Mouse (Mus musculus): Measurements from ENCODE around the gene Csnk1d.

Csnk1d gene

DNA sequence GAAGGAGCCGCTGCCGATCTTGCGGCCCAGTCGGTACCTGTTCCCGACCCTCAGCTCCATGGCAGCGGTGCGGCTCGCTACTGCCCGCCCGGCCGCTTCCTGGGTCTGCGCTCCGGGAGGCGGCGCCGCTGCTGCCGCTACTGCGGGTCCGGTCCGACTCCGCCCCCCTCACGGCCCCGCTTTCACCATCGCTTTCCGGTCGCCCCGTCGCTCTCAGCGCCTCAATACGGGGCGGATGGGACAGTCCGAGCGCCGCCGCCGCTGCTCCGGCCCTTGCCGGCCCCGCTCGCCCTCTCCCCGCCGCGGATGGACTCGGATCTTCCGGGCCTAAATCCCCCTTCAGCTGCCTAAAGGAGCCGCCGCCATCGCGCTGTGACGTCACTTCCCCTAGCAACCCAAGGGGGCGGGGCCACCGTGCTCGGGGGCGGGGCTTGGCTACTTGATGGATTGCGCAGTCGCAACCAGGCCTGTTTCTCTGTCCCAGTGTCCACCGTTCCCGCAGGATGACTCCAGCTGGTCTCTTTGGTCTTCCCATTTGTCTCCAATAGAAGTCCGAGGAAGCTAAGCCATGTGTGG is at the start of gene Csnk1d:
TSS of gene Csnk1d (minus strand) at position 380 of the 576 bp plus-strand sequence.
- peak; percentile 96 to 99 for DNase-seq (ENCODE audit: low spot score in 2 of 2)

DNA sequence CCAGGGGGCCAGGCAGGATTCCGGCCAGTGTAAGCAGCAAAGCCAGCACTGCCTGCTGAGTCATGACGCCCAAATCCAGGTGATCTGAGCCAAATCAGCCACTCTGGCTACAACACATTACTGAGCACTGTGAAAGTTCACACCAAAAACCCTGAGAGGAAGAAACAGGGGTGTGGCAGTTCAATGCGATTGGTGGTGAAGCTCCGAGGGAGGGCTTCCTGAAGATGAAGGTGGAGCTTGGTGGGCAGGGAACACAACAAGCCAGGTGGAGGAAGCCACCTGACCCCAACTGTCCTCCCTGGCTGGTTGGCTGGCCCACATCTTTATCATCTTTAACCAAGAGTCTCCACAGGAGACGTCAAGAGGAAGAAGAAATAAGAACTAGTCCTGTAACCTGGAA is 48.2 kb upstream of the Csnk1d start, which contains the start of gene Cd7:
TSS of gene Cd7 (minus strand) at position 117 of the 400 bp plus-strand sequence.
- DNase-seq (ENCODE audit: low spot score in 2 of 2), result no peak

GRCm38 (mm10) chr11:121038366-121039240 is 47.5 kb upstream of the Csnk1d start:
- no peak for DNase-seq (ENCODE audit: low spot score in 2 of 2)

DNA sequence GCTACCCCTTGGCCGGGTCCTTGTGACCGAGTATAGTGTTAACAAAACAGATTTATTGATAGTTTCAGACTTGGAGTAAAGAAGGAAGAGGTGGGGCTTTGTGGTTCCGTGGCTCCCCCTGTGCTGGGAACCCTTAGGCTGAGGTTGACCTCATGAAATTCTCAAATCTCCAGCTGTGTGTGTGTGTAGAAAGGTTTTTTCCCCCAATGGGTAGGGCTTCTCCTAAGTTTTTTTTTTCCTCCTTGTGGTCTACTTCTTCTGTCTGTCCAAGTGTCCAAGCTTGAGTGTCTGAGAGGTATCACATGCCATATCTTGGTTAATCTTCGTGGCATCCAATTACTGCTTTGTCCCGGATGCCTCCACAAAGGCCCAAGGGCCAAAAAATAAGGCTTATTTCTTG is 42.0 kb upstream of the Csnk1d start:
- DNase-seq (ENCODE audit: low spot score in 2 of 2), result no peak

GRCm38 (mm10) chr11:121027259-121027658 is 36.1 kb upstream of the Csnk1d start:
- DNase-seq (ENCODE audit: low spot score in 2 of 2), result no peak

GRCm38 (mm10) chr11:121024163-121024562 is 33.0 kb upstream of the Csnk1d start:
- DNase-seq (ENCODE audit: low spot score in 2 of 2), result no peak

DNA sequence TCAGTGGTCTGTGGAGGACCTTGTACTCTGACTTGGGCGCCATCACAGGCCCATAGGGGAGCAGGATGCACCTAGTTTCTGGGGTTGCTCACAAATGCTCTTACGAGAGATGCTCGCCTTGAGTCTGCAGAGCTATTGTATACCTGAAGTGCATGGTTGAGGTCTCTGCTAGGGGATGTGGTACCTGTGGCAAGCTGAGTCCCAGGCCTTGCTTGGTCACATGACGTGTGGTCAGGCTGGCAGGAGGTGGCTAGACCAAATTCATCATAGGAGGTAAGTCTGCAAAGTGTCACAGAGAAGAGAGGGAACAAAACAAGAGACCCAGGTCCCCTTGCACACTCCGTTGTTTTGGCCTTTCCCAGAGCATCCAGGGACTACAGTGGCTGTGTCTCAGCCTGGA is 28.4 kb upstream of the Csnk1d start:
- DNase-seq (ENCODE audit: low spot score in 2 of 2), result no peak

GRCm38 (mm10) chr11:121017703-121018102 is 26.6 kb upstream of the Csnk1d start:
- peak in 1 of 2 experiments; percentile 60 for DNase-seq (ENCODE audit: low spot score in 2 of 2)

DNA sequence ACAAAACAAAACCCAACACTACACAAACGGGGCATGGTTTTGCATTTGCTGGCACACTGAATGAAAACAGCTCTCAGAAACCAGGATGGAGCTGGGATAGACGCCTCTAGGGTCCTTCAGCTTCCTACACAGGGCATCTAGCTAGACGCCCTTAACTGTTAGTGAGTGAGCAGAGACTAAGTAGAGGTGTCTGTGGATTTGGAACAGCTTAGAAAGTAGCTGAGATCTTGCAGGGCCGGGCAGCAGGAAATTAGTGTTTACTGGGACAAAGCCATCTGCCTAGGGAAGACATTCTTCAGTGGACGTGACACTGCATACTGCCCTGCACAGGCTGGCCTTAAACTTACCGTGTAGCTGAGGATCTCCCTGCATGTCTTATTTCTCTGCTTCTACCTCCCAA is 24.3 kb upstream of the Csnk1d start:
- no peak for DNase-seq (ENCODE audit: low spot score in 2 of 2)

DNA sequence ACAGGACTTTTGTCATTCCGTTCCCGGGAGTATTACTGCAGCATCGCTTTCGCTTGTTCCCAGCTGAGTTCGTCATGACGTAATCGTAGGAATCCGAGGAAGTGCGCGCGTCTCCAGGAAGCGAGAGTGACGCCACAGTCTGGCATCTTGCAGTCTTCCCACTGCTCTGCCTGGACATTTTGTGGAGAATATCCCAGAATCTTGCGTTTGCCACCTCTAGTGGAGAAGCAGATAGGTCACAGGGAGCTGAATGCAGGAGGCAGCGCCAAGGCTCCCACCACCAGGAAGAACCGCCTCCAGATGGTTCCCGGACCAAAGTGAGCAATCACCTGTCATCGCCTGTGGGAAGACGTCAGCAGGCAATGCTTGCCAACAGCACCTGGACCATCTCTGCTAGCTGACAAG is 23.8 kb upstream of the Csnk1d start:
- DNase-seq (ENCODE audit: low spot score in 2 of 2), result peak in 1 of 2 experiments; percentile 22

- DNase-seq (ENCODE audit: low spot score in 2 of 2), result no peak
Observed at GRCm38 (mm10) chr11:121013656-121014055, 22.5 kb upstream of the Csnk1d start.

DNA sequence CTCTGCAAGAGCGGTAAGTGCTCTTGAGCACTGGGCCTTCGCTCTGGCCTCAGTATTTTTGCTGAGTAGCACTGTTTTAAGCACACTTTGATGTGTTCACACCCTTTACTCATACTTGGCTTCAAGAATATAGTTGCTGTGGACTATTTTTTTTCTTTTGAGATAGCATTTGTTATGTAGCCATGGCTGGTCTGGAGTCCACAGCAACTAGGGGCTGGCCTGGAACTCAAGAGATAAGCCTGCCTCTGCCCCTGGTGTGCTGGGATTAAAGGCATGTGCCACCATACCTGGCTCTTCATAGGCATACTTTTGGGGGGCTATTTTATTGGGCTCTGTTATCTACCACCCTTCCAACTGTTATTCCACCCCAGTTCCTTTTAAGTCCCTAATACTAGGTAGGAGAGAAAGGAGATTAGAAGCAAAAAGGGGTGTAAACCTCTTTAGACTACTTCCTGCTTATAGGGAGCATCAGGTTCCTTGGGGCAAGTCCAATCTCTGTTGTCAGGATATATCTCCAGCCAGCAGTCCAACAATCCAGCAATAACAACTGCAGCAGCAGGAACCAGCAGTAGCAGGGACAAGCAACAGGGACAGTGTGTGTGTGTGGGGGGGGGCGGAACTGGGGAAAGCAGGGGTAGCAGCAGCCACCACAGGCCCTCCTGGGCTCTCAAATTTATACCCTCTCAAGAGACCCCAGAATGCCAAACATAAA is 19.1 kb upstream of the Csnk1d start:
- no peak for DNase-seq (ENCODE audit: low spot score in 2 of 2)

GRCm38 (mm10) chr11:121006184-121006583 is 15.1 kb upstream of the Csnk1d start:
- no peak for DNase-seq (ENCODE audit: low spot score in 2 of 2)

DNA sequence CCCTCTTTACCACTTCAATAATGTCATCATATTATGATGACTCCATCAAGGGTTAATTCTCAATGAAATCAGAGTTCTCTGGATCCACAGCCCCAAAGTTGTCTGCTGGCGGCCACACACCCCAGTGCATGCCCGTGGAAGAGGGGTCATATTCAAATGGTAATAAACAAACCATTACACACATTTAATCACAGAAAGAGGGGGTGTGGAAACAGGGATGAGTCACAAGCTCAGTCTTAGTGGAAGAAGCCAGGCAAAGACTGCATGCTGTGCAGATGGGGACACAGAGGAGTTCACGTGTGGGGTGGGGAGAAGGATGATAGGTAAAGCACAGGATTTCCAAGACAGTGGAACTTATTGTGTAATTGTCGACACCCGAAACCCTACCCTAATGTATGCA is 13.2 kb upstream of the Csnk1d start:
- no peak for DNase-seq (ENCODE audit: low spot score in 2 of 2)

DNA sequence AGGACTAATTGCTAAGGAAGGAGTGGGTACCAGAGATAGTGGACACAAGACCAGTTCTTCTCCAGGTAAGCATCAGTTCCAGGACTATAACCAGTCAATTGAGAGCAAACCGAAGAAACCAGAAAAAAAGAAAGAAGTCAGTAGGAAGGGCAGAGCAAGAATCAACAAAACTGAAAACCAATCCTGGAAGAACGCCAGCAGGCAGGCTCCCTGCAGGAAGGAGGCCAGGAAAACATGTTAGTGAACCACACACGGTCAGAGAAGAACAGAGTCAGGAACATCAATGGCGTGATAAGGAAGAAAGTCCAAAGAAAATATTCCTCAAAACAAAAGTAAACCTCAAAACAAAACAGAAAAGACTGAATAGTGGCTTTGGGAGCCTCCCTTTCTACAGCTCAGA is 10.8 kb upstream of the Csnk1d start:
- DNase-seq (ENCODE audit: low spot score in 2 of 2), result no peak

DNA sequence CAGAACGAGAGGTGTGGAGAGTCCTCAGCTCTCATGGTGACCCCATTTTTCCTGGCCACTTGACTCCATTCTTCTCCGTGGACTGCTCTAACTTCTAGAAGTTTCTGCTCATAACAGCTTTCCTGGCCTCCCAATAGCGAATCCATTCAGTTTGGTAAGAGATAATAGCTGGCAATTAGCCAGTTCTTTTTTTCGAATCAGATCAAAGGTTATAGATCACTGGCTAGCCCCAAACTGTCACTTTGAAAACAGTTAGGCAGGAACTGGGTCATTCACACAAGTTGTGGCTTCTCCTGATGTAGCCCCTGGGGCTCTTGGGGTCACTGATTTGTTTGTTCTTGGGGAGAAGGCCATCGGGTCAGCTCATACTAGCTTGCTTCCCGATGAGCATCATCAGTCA is 3.6 kb upstream of the Csnk1d start:
- DNase-seq (ENCODE audit: low spot score in 2 of 2), result no peak

DNA sequence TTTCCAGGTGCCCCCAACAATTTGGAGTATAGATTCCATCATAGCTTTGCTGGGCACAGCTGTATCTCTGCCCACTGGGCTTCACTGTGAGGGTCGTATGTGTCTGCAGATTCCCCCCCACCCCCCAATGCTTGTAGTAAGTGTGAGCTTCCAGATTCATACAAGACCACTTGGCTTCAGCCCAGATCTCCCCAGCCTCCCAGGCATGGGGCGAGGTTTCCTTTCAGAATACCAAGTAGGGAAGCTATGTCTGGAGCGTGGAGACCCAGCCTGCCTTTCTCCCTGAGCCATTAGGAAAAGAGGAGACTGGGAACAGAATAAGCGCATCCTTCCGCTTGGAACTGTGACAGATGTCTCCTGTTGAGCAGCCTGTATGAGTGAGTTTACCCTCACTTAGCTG is 2.5 kb upstream of the Csnk1d start:
- DNase-seq (ENCODE audit: low spot score in 2 of 2), result no peak

DNA sequence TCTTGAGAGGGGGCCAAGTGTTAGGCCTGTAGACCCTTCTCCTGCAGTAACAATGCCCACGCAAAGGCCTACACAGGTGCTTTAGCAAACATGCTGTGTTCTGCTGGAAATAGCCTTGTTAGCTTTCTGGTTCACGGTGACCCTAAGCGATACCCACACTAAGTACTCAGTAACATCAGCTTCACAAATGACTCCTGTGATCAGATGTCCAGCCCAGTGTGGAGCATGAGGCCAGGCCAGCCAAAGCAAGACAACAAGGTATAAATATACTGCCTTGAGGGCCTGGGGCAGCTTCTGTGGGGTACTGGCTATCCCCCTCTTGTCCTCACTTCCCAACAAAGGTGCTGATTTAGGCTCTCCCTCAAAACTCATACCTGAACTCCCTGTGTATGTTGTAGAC is 1.9 kb upstream of the Csnk1d start:
- no peak for DNase-seq (ENCODE audit: low spot score in 2 of 2)

DNA sequence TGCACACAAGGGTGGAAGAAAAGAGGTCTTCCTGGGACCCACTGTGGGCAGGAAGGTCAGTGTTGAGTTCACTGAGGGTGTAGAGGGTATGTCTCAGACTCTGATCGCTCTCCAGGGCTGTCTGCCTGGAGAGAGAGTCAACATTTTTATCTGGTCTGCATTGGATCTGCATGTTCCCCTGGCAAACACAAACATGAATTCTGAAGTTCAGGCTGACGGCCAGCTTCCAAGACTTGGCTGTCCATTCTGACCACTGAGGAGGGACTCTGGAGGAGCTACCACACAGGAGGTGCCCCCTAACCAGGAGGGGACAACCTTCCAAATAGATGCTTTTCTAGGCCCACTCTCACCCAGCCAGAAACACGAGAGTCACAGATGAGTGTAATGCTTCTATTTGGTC is 661 bp upstream of the Csnk1d start:
- no peak for DNase-seq (ENCODE audit: low spot score in 2 of 2)

GRCm38 (mm10) chr11:120990126-120990781 is 876 bp downstream of the Csnk1d start:
- DNase-seq (ENCODE audit: low spot score in 2 of 2), result peak in 1 of 2 experiments; percentile 37

DNA sequence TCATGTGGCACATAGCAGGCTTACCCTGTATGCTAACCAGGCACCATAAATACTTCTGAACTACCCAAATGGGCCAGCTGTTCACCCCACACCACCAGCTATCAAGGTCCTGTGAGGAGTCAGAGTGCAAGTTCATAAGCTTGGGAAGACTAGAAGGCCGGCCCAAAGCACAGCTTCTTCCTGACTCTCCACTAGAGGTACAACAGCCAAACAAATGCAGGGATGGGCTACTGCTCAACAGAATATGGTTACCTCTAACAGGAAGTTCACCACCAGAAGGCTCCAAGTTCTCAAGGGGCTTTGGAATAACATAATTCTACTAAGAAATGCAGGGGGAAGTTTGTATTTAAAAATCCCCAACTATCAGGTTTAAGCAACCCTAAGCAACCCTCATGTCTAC is 1.6 kb downstream of the Csnk1d start:
- DNase-seq (ENCODE audit: low spot score in 2 of 2), result no peak

GRCm38 (mm10) chr11:120988410-120988809 is 2.7 kb downstream of the Csnk1d start:
- no peak for DNase-seq (ENCODE audit: low spot score in 2 of 2)
